Mouse (Mus musculus): ENCODE data around the gene Hist1h3a.
A peak's percentile ranks its signal among the peaks of the same experiment; 100 is the strongest.
"Not testable (repeated sequence)": the region's sequence is repeated elsewhere in the genome, so short reads cannot be mapped to it uniquely, and the experiment has no call there.

Hist1h3a gene

DNA sequence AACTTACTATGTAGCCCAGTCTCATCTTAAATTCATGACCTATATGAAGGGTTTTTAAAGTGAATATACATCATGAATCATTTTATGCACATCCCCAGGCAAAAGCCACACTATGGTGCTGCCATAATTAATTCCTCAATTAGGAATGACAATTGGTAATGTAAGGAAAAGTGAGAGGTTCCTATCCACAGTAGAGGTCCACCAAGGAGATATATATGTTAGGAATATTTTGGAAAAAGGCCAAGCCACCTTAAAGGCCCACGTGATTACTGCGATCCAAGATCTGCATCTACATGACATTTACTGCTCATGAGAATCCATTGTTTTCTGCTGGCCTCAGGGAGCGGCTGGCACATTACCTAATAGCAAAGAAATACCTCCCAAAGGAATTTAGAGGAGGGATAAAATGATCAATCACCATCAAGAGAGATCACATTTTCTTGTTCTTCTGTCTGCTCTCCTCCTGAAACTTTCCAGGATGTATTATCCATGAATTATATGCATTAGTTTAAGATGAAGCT, 2.9 kb downstream of the Hist1h3a start:
- DNase-seq (ENCODE audit: low read depth in 1 of 2, low spot score in 2 of 2) = no peak

DNA sequence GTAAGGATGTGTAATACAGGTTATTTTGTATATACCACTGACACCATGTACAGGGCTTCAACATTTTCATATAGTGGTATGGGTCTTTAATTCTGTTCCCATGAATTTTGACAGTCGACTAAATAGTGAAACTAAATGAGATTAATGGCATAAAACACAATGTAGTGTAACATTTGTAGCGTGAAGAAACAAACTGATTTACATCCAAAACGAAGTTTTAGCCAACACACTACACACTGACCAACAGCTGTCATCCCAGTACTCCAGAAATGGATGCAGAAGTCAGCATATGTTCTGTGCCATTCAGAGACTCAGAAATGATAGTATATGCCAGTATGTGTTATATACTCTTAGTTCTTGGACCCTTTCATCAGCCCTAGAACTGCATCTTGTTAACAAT, 4.3 kb downstream of the Hist1h3a start:
- DNase-seq (ENCODE audit: low read depth in 1 of 2, low spot score in 2 of 2) = no peak

DNA sequence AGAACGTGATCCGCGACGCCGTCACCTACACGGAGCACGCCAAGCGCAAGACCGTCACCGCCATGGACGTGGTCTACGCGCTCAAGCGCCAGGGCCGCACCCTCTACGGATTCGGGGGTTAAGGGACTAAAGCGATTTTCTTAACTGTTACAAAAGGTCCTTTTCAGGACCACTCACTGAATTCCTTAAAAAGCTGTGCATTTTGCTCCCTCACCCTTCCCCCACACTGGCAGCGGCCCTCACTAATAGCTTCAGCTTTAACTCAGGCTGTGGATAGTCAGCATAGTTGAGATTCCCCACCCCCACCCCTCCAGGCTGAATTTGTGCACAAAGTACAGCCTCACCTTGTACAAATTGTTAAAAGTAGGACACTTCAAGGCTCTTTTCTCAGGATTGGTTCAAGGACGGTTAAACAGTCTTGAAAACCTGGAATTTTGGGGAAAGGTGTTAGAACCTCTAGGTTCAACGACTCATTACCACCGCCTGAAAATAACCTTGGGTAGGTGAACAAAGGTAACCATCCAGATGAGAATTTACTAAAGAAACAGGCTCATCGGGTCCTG, 4.9 kb downstream of the Hist1h3a start:
- DNase-seq (ENCODE audit: low read depth in 1 of 2, low spot score in 2 of 2) = no peak

DNA sequence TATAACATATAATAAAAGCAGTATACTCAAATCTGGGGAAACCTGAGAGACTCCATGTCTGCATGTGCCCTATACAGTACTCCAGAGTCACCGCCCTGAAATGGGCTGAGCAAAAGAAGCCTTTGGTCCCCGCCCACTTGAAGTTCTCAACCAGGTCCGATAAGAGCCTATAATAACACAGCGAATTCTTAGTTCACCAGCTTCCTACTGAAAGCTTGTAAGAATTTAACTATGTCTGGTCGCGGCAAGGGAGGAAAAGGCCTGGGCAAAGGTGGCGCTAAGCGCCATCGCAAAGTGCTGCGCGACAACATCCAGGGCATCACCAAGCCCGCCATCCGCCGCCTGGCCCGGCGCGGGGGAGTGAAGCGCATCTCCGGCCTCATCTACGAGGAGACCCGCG, 5.4 kb downstream of the Hist1h3a start, which contains the start of gene Hist1h4b:
Gene Hist1h4b, plus strand, starts transcription at position 224 of the 400 bp plus-strand sequence.
- DNase-seq (ENCODE audit: low read depth in 1 of 2, low spot score in 2 of 2) = peak; percentile 72 to 77

DNA sequence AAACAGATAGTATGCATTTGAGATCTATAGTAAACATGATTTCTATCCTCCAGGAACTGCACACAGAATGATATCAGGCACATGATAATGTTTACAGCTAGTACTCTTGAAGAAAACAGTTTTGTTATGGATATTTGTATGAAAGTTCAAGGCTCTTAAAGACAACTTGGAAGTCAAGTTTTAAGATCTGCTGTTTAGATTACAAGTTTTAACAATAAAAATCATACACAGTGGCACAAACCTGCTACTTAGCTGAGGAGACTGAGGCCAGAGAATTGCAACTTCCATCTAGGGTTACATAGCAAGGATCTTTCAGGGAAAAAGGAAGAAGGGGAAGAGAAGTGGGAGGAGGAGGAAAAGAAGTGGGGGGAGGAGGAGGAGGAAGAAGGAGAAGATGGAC, 7.2 kb downstream of the Hist1h3a start:
- no peak for DNase-seq (ENCODE audit: low read depth in 1 of 2, low spot score in 2 of 2)

DNA sequence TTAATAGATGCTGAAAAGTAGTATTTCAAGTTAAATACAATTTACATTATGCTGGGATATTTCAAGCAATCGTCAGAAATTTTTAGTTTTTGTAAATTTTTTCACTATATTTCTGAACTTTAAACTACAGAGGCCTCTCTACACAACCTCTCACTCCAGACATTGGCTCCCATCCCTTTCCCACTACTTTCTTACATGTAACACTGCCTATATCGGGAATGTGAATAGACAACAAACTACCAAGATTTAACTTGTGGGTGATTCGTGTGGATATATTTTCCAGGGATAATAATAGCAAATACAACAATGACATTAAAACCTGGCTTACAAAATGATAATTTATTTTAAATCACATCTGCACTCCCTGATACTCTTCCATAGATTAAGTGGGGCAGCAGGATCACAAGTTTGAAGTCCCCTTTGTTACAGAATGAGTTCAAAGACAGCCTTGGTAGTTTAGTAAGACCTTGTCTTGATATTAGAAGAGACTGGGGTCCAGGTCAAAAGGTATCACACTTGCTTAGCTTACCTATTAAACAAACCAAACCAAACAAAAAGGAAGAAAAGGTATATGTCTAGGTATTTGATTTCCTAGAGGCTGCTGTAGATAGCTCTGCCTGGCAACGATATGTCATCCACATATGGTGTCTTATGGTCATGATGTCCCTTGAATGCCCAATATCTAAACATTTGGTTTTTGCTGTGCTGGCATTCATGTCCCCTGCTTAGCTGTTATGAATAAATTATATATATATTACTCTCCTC, 8.7 kb downstream of the Hist1h3a start:
- DNase-seq (ENCODE audit: low read depth in 1 of 2, low spot score in 2 of 2) = no peak

DNA sequence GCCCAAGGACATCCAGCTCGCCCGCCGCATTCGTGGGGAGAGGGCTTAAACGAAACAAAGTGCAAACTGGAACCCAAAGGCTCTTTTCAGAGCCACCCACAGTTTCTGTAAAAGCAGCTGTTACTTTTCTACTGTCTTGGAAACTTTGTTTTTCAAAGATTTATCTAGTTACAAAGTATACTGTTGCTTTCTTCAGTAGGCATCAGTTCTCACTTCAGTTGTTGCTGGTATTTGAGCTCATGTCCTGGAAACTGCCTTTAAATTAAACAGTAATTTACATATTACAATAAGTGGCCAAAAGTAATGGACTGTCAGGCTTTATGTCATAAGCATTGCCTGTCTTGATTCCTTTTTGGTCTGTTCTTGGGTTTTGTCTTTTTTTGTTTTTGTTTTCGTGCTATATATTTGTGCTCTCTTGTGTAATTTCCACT, 9.4 kb downstream of the Hist1h3a start:
- DNase-seq (ENCODE audit: low read depth in 1 of 2, low spot score in 2 of 2) = no peak

DNA sequence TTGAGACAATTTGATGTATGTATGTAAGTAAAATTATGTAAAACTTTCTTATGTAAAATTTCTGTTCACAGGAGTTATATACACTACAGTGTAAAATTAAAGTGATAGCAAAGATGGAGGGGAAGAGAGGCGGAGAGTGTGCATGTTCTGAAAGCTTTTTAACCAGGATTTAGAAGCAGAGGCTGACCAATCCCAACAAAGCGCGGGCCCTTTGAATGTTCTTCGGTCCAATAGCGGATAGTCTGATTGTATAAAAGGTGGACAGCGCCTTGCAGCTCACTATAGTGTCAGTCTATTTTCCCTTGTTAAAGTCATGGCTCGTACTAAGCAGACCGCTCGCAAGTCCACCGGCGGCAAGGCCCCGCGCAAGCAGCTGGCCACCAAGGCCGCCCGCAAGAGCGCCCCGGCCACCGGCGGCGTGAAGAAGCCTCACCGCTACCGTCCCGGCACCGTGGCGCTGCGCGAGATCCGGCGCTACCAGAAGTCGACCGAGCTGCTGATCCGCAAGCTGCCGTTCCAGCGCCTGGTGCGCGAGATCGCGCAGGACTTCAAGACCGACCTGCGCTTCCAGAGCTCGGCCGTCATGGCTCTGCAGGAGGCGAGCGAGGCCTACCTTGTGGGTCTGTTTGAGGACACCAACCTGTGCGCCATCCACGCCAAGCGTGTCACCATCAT, 10.0 kb downstream of the Hist1h3a start, which contains the start of gene Hist1h3b:
Gene Hist1h3b, plus strand, starts transcription at position 201 of the 675 bp plus-strand sequence.
- peak; percentile 61 to 66 for DNase-seq (ENCODE audit: low read depth in 1 of 2, low spot score in 2 of 2)

DNA sequence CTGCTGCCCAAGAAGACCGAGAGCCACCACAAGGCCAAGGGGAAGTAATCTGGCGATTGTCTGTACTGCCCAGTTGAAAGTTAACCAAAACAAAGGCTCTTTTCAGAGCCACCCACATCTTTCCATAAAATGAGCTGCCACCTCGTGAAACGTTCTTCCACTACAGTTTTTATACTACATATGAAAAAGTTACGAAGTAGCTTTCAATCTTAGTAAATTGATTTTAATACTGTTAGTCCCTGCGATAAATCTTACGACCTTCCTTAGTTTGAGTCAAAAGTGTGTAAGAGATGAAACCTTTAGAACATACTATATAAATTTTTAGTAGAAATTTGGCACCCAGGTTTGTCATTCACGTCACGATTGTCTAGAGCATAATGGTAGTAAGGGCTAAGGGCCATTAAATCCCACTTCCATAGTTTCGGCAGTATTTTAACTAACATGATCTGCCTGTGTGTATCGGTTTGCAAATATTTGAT, 10.7 kb downstream of the Hist1h3a start:
- peak in 1 of 2 experiments; percentile 30 for DNase-seq (ENCODE audit: low read depth in 1 of 2, low spot score in 2 of 2)

DNA sequence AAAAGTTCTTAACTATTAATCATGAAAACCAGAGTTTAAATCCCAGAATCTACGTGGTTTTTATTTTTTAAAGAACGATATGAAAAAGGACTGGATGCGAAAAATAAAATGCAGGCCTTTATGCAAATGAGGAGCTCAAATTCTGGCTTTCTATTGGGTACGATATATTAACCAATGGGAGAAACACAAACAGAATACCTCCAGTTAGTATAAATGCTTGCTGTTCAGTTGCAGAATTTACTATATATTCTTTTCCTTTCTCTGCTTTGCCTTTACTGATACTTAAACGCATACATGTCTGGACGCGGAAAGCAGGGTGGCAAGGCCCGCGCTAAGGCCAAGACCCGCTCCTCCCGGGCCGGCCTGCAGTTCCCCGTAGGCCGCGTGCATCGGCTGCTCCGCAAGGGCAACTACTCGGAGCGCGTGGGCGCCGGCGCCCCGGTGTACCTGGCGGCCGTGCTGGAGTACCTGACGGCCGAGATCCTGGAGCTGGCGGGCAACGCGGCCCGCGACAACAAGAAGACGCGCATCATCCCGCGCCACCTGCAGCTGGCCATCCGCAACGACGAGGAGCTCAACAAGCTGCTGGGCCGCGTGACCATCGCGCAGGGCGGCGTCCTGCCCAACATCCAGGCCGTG, 11.2 kb downstream of the Hist1h3a start, which contains the start of gene Hist1h2ab:
Gene Hist1h2ab, plus strand, starts transcription at position 288 of the 639 bp plus-strand sequence.
- not testable (repeated sequence) for DNase-seq (ENCODE audit: low read depth in 1 of 2, low spot score in 2 of 2)

DNA sequence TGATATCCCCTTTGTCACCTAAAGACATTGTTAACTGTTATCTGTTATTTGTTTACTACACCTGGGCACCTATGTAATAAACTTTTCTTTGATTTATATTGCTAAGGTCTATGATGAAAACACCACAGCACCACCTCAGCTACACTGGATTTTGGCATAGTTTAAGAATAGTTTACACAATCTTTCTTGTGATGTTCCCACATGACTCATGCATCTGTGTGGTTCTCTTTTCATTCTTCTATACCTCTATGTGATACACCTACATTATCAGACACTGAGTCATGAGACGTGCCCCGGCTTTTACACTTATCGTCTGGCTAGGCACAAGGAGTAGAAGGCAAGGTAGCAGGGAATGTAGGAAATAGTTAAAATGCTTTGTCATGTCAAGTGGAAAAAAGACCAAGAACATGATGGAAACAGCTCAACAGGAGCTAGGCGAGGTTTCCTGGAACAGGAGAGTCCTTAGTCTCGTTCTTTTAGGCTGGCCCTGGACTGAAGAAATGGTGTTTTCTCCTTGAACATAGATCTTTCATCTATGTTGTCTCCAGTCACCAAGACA, 12.5 kb downstream of the Hist1h3a start:
- no peak for DNase-seq (ENCODE audit: low read depth in 1 of 2, low spot score in 2 of 2)

DNA sequence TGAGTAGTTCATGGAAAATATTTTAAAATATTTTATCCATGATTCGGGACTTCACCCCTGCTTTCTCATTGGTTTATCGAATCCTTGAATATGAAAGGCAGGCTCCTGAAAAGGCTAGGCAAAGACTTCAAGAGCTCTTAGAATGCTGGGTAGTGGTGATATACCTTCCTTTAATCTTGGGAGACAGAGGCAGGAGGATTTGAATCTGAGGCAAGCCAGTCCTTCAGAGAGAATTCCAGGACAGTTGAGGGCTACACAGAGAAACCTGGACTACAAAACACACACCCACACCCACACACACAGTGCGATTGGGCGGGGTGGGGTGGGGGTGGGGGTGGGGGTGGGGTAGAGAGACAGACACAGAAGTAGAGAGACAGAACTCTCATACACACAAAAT, 14.3 kb downstream of the Hist1h3a start:
- DNase-seq (ENCODE audit: low read depth in 1 of 2, low spot score in 2 of 2) = no peak

DNA sequence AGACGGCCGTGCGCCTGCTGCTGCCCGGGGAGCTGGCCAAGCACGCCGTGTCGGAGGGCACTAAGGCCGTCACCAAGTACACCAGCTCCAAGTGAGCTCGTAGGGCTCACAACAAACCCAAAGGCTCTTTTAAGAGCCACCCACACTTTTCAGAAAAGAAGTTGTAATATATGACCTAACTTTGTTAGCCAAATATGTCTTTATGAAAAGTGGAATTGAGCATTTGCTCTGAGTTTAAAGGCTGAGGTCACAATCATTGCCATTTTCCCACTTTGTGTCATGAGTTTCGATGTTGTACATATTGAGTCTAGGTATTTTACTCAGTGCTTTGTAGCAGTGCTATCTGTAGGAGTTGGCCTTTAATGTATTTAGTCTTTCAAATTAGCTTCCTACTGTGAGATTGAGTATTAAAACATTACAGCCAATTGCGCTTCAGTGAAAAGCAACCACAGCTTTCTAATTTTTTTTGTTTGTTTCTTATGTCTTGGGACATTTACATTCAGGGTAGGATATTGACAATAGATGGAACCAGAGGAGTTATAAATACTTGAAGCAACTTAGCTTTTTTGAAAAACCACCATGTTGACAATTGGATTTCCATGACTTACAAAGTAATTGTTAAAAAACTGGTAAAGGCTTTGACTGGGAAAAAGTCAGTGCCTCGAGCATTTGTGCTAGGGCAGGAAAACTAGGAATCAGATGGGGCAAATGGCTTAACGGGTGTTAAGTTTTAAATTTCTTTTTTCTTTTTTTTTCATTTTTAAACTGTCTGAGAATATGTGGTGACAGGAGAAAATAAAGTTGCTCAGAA, 14.9 kb downstream of the Hist1h3a start:
- no peak for DNase-seq (ENCODE audit: low read depth in 1 of 2, low spot score in 2 of 2)

DNA sequence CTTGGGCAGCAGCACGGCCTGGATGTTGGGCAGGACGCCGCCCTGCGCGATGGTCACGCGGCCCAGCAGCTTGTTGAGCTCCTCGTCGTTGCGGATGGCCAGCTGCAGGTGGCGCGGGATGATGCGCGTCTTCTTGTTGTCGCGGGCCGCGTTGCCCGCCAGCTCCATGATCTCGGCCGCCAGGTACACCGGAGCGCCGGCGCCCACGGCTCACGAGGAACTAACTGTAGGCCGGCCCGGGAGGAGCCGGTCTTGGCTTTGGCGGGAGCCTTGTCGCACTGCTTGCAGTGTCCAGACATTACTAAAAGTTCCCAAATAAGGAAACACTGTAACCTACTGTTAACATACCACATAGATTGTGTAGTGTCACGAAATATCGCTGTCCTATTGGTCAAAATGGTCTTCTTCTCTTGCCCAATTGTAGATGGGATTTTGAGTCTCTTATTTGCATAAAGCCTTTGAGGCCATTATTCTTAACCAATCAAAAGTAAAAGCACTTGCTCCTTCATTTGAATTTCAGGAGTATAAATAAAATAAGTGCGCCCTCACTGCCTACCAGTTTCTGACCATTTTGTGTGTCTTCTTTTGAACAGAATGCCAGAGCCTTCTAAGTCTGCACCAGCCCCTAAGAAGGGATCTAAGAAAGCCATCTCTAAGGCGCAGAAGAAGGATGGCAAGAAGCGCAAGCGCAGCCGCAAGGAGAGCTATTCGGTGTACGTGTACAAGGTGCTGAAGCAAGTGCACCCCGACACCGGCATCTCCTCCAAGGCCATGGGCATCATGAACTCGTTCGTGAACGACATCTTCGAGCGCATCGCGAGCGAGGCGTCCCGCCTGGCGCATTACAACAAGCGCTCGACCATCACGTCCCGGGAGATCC, 15.7 kb downstream of the Hist1h3a start, which contains the start of gene Hist1h2bb:
Gene Hist1h2bb, plus strand, starts transcription at position 534 of the 880 bp plus-strand sequence.
- peak; percentile 62 to 72 for DNase-seq (ENCODE audit: low read depth in 1 of 2, low spot score in 2 of 2)

DNA sequence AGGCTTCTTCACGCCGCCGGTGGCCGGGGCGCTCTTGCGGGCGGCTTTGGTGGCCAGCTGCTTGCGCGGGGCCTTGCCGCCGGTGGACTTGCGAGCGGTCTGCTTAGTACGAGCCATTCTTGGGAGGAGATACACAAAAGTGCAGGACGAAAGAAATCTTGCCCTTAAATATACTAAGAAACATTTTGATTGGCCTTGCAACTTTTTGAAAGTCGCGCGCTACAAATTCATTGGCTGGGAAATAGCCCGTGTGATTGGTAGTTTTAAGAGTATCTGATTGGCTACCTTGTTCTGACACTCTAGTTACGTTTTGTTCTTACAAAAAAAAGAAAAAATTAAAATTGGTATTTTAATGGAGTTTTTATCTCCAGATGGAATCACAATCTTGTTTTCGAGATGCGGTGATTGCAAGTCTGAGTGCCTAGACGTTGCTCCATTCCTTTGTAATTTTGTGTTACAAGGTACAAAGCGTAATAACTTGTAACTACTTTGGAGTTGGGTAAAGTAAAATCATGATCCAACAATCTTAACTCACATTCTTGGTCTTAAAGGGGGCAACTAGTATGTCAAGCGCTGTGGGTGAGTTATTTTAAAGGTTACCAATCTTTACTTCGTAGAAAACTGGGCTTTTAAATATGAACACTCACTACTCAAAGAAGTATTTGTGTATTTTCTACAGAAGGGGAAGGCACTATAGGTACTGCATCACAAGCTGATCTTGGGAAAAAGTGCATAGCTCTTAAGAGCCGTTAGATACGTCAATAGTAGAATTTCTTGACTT, 16.6 kb downstream of the Hist1h3a start, which contains the start of gene Hist1h3c:
Gene Hist1h3c, minus strand, starts transcription at position 222 of the 781 bp plus-strand sequence.
- peak in 1 of 2 experiments; percentile 48 for DNase-seq (ENCODE audit: low read depth in 1 of 2, low spot score in 2 of 2)

DNA sequence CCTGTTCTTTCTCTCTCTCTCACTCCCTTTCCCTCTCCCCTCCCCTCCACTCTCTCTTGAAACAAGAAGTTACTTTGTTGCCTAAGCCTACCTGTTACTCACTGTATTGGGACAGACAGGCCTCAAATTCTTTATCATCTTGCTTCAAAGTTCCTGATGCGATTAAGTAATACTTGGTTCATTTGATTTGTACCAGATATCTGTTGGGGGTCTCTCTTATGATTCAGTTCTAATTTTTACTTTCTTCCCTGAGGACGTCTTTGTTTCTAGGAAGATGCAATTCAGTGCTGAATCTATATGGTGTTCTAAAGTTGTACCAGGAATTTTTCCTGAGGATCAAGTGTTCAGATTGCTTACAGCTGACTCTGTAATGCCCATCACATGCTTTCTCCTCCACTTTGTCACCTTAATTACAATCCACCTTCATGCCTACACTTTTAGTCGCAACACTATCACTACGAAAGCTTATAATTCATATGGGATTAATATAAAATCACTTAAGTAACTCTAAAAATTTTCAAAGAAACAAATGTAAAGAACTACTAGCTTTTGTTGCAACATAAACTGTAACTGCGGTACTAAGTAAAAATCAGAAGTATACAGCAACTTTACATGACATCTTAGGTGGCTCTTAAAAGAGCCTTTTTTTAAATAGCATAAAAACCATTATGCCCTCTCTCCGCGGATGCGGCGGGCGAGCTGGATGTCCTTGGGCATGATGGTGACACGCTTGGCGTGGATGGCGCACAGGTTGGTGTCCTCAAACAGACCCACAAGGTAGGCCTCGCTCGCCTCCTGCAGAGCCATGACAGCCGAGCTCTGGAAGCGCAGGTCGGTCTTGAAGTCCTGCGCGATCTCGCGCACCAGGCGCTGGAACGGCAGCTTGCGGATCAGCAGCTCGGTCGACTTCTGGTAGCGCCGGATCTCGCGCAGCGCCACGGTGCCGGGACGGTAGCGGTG, 17.5 kb downstream of the Hist1h3a start:
- no peak for DNase-seq (ENCODE audit: low read depth in 1 of 2, low spot score in 2 of 2)

DNA sequence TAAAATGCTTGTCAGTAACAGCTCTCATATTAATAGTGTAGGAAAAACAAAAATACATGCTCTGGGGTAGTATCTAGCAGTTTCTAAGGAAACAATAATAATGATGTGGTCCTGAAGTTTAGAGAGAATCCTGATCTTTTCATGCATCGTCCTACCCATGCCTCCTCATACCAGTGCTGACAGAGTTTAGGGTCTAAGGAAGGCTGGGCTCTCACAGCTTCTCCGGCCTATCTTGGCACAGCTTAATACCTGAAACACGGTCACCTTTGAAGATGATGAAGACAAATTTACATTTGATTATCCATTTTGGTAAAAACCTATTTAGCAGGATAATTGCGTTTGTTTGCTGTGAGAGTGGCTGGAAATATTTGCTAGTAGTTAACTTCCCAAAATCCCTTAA, 18.2 kb downstream of the Hist1h3a start:
- no peak for DNase-seq (ENCODE audit: low read depth in 1 of 2, low spot score in 2 of 2)

All from monocyte, adult 2 months (primary cell).